Mouse (Mus musculus) heart, adult 2 months (tissue): ENCODE measurements around the gene Idnk. TPM values are rescaled to one million over a fixed set of nuclear protein-coding genes. Genes with fewer than 3 reads are reported as not detected.

Experiments
- DNase-seq, 2 experiments: peaks; one replicate each; pipeline ENCODE4 v3.0.0; 2021
- H3K27ac ChIP-seq: fragments of 200-600 bp; 2 replicates; pipeline ENCODE4 v1.8.1; 2022
- H3K27me3 ChIP-seq: fragments of 200-500 bp; 2 replicates; pipeline ENCODE4 v1.6.1; 2012; ENCODE audit warnings: mild to moderate bottlenecking, low read length, inconsistent platforms, mixed read lengths; ENCODE audit not compliant: control insufficient read depth, insufficient read depth
- H3K36me3 ChIP-seq: fragments of 200-500 bp; 2 replicates; pipeline ENCODE4 v1.6.1; 2012; ENCODE audit warnings: low read length, inconsistent platforms; ENCODE audit not compliant: control insufficient read depth, insufficient read depth
- H3K4me1 ChIP-seq: fragments of 200-500 bp; 2 replicates; pipeline ENCODE4 v1.6.1; 2011; ENCODE audit warnings: low read length; ENCODE audit not compliant: control insufficient read depth, insufficient read depth
- H3K4me3 ChIP-seq: fragments of 200-600 bp; 2 replicates; pipeline ENCODE4 v1.8.1; 2022
- H3K79me2 ChIP-seq: fragments of 200-500 bp; replicated peaks from 2 replicates; pipeline ENCODE4 v1.6.1; 2012; ENCODE audit warnings: mild to moderate bottlenecking, inconsistent platforms, low read length, moderate library complexity, mixed read lengths; ENCODE audit not compliant: control insufficient read depth, insufficient read depth
- H3K9ac ChIP-seq: fragments of 200-500 bp; 2 replicates; pipeline ENCODE4 v1.6.1; 2012; ENCODE audit warnings: low read depth, mild to moderate bottlenecking, control low read depth, inconsistent platforms, low read length, mixed read lengths
- CTCF ChIP-seq: fragments of 200-600 bp; IDR thresholded peaks from 2 replicates; pipeline ENCODE4 v1.8.1; 2022; ENCODE audit warnings: antibody characterized with exemption, mild to moderate bottlenecking, moderate library complexity
- EP300 ChIP-seq: fragments of 200-500 bp; IDR thresholded peaks from 2 replicates; pipeline ENCODE4 v1.6.1; 2011; ENCODE audit warnings: low read depth, low read length, control low read depth; ENCODE audit not compliant: insufficient read depth
- POLR2A ChIP-seq: fragments of 200-500 bp; IDR thresholded peaks from 2 replicates; pipeline ENCODE4 v1.6.1; 2011; ENCODE audit warnings: mild to moderate bottlenecking, low read depth, low read length, control low read depth; ENCODE audit not compliant: insufficient read depth
- WGBS: fragments of 180-500 bp; shearing (Covaris S2); methylation state at CpG from one replicate; pipeline ENCODE4 v1.1.7; 2018; 5-methylcytosine and 5-hydroxymethylcytosine counted together
- intact Hi-C: fragments of 180-260 bp; cut with DNase I; formaldehyde crosslinking; loops from one replicate; pipeline ENCODE4 v1.15.1; 2025
- polyA plus RNA-seq: library from polyadenylated mRNA; depleted of rRNA; stranded (reverse); fragments of >200 nt; gene quantifications from 2 replicates; pipeline ENCODE4 v1.2.3, GENCODE M21; 2012
- total RNA-seq, 2 experiments: library from RNA; stranded (reverse); gene quantifications; 2 replicates each; pipeline ENCODE4 v1.2.3; 2021

Idnk gene
- total and polyA plus RNA-seq, 3 experiments = 14.8 to 24.0 (median 22.3) TPM

- Histone ChIP-seq H3K27ac (no peak overlapping the region), H3K36me3 (peaks cover 4% of the 10 kb centered on the region; the same call in 1 of the 2 replicates), H3K4me1 (no peaks in the 10 kb centered on the region), H3K79me2 (no peaks in the 10 kb centered on the region; the same call in 1 of the 2 replicates), H3K4me3 (no peak overlapping the region), H3K27me3 (no peaks in the 10 kb centered on the region), H3K9ac (no peak overlapping the region)
- intact Hi-C loops = no loop called here
- WGBS = 90% methylated on average over 14 of the region's 14 CpGs
- DNase-seq = no peak
- TF ChIP-seq POLR2A (no peak), CTCF (no peak), EP300 (no peak)
Measured at GRCm38 (mm10) chr13:58181607-58182551, 24.4 kb downstream of the Idnk start.

GRCm38 (mm10) chr13:58184111-58184510 lies 26.7 kb downstream of the Idnk start:
- H3K27ac ChIP-seq = no peak overlapping the region
- intact Hi-C loops = no loop called here
- no peaks in the 10 kb centered on the region for H3K27me3 ChIP-seq
- TF ChIP-seq EP300 (no peak), POLR2A (no peak), CTCF (no peak)
- no peak for DNase-seq
- no peaks in the 10 kb centered on the region for H3K4me1 ChIP-seq
- H3K4me3 ChIP-seq = no peak overlapping the region
- no peaks in the 10 kb centered on the region; the same call in 1 of the 2 replicates for H3K79me2 ChIP-seq
- peaks cover 4% of the 10 kb centered on the region; the same call in 1 of the 2 replicates for H3K36me3 ChIP-seq
- 75% methylated on average over 3 of the region's 3 CpGs for WGBS
- no peak overlapping the region for H3K9ac ChIP-seq

DNA sequence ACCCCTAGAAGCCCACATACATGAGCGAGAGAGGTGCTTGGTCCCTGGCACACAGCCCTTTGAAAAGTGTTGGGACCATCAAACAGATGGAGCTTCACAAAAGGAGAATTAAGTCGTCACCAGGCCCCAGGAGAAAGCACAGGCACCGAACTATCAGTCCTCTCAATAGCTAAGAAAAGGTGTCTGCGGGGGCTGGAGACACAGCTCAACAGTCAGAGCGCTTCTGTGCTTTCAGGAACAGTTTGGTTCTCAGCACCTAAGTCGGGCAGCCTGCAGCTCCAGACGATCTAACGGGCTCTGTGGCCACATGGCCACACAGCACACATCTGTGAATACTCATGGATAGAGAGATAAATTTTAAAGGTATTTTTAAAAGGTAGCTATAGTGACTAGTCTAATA lies 28.8 kb downstream of the Idnk start:
- H3K36me3 ChIP-seq = peaks cover 4% of the 10 kb centered on the region
- H3K4me3 ChIP-seq = no peak overlapping the region
- DNase-seq = no peak
- no peaks in the 10 kb centered on the region; the same call in 1 of the 2 replicates for H3K79me2 ChIP-seq
- intact Hi-C loops = no loop called here
- no peaks in the 10 kb centered on the region for H3K4me1 ChIP-seq
- H3K9ac ChIP-seq = no peak overlapping the region
- TF ChIP-seq EP300 = no peak
- TF ChIP-seq CTCF = no peak
- TF ChIP-seq POLR2A = no peak
- H3K27ac ChIP-seq = no peak overlapping the region
- H3K27me3 ChIP-seq = no peaks in the 10 kb centered on the region
- 84% methylated on average over 8 of the region's 8 CpGs for WGBS

DNA sequence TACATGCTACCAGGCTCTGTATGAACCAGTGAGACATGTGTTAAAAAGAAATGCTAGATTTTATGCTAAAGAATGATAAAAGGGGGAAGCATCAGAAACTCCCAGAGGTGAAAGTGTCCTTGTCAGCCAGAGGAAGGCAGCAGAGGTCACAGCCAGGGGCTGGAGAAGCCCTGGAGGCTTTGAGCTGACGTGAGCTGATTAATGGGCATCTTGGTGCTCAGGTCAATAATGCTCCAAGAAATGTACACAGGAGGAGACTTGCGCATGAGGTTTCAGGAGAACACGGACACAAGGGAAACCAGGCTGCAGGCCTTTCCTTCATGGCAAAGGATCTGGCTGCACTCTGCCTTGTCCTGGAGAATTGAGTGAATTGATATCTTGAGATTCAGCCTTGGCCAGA lies 30.3 kb downstream of the Idnk start:
- TF ChIP-seq POLR2A = no peak
- no peak for TF ChIP-seq EP300
- no peak for TF ChIP-seq CTCF
- H3K9ac ChIP-seq = no peak overlapping the region
- H3K27ac ChIP-seq = no peak overlapping the region
- H3K36me3 ChIP-seq = peaks cover 4% of the 10 kb centered on the region
- no peak overlapping the region for H3K4me3 ChIP-seq
- DNase-seq = no peak
- 96% methylated on average over 3 of the region's 3 CpGs for WGBS
- no peaks in the 10 kb centered on the region; the same call in 1 of the 2 replicates for H3K79me2 ChIP-seq
- H3K4me1 ChIP-seq = no peaks in the 10 kb centered on the region
- intact Hi-C loops = loop anchor here (1.0 to 2.0 kb wide), 2 partner anchors 29 to 45 kb away; no protein-coding TSS in a partner anchor
- H3K27me3 ChIP-seq = no peaks in the 10 kb centered on the region

- Histone ChIP-seq H3K27me3 (no peaks in the 10 kb centered on the region), H3K4me1 (no peaks in the 10 kb centered on the region), H3K9ac (no peak overlapping the region), H3K27ac (no peak overlapping the region), H3K36me3 (peaks cover 3% of the 10 kb centered on the region), H3K79me2 (no peaks in the 10 kb centered on the region; the same call in 1 of the 2 replicates), H3K4me3 (no peak overlapping the region)
- WGBS = 65% methylated on average over 4 of the region's 4 CpGs
- TF ChIP-seq EP300 (0 out of 2 replicates have a peak, but pooled peaks have one; percentile 30), POLR2A (no peak), CTCF (peak; percentile 95)
- intact Hi-C loops = loop anchor here (1.0 to 2.0 kb wide), 2 partner anchors 30 to 44 kb away; no protein-coding TSS in a partner anchor
- peak; percentile 76 to 87 for DNase-seq
Measured at GRCm38 (mm10) chr13:58188412-58188811, 31.0 kb downstream of the Idnk start.

GRCm38 (mm10) chr13:58189473-58189872 lies 32.0 kb downstream of the Idnk start:
- H3K27ac ChIP-seq = no peak overlapping the region
- WGBS = 80% methylated on average over 5 of the region's 5 CpGs
- intact Hi-C loops = loop anchor here (2.0 kb wide), 1 partner anchor 31 kb away; no protein-coding TSS in a partner anchor
- no peaks in the 10 kb centered on the region for H3K27me3 ChIP-seq
- DNase-seq = no peak
- no peak overlapping the region for H3K4me3 ChIP-seq
- no peaks in the 10 kb centered on the region for H3K4me1 ChIP-seq
- TF ChIP-seq CTCF (no peak), POLR2A (no peak), EP300 (no peak)
- H3K9ac ChIP-seq = no peak overlapping the region
- H3K36me3 ChIP-seq = no peaks in the 10 kb centered on the region; the same call in 1 of the 2 replicates
- H3K79me2 ChIP-seq = no peaks in the 10 kb centered on the region; the same call in 1 of the 2 replicates
